In the genomic region with DNA sequence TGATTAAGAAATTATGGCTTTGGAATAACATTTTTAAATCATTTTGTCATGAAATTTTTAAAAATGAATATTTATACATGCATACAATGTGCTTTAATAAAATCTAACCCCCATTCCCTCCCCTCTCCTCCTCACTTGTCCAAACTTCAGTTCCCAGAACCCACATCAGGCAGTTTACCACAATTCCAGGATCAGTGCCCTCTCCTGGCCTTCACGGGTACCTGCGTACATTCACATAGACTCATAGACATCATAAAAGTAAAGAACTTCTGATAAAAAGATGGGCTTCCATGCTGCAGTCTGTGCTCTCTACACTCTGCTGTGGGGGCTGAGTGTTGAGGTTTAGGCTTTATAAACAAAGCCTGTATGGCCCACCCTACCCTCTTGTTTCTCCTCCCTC, we compare ENCODE assay signal across 14 mouse cellular contexts. TPM values are rescaled to one million over a fixed set of nuclear protein-coding genes. Genes with fewer than 3 reads are reported as not detected.
DNase-seq lines count a peak whose midpoint lies in the region; ATAC-seq and TF ChIP-seq lines count a peak whose summit lies in the region.
"Had no signal": no experiment of that assay in that cellular context is flagged by ENCODE, and none has a peak within 500 bp of the region (broad histone marks: within the 10 kb centered on the region; RNA-seq: fewer than 3 reads in every experiment).

No protein-coding gene starts in this region.

- H3K4me2 ChIP-seq in forebrain, embryonic 14.5 days (ENCODE audit: low read length): no peak overlapping the region
- H3K4me2 ChIP-seq in forebrain, embryonic 16.5 days (ENCODE audit: low read length): no peak overlapping the region
- H3K4me2 ChIP-seq in liver, embryonic 14.5 days (ENCODE audit: low read depth): no peak overlapping the region
- H3K4me2 ChIP-seq in liver, embryonic 12.5 days: no peak overlapping the region
- H3K4me2 ChIP-seq: liver, embryonic 13.5 days; midbrain, embryonic 12.5 days; neural tube, embryonic 12.5 days had no signal

- H3K27me3 ChIP-seq in forebrain, embryonic 14.5 days (replicated peaks; ENCODE audit: control insufficient read depth, insufficient read depth, low read length): no peaks in the 10 kb centered on the region
- H3K27me3 ChIP-seq in forebrain, embryonic 16.5 days (replicated peaks; ENCODE audit: control insufficient read depth, insufficient read depth, low read length): no peaks in the 10 kb centered on the region
- no peaks in the 10 kb centered on the region for H3K27me3 ChIP-seq in liver, embryonic 14.5 days (ENCODE audit: control insufficient read depth, insufficient read depth, low read length)
- no peaks in the 10 kb centered on the region for H3K27me3 ChIP-seq in liver, embryonic 12.5 days (replicated peaks)
- no peaks in the 10 kb centered on the region for H3K27me3 ChIP-seq in E14TG2a.4 (ENCODE audit: insufficient read depth, low read length)
- H3K27me3 ChIP-seq: liver, embryonic 13.5 days; midbrain, embryonic 12.5 days; neural tube, embryonic 12.5 days had no signal

- H3K9me3 ChIP-seq in forebrain, embryonic 14.5 days (replicated peaks; ENCODE audit: control insufficient read depth, low read length): no peaks in the 10 kb centered on the region
- no peaks in the 10 kb centered on the region for H3K9me3 ChIP-seq in forebrain, embryonic 16.5 days (ENCODE audit: control insufficient read depth, low read length)
- H3K9me3 ChIP-seq in liver, embryonic 14.5 days (ENCODE audit: control insufficient read depth, low read length): no peaks in the 10 kb centered on the region
- no peaks in the 10 kb centered on the region for H3K9me3 ChIP-seq in liver, embryonic 12.5 days (replicated peaks)
- no peaks in the 10 kb centered on the region for H3K9me3 ChIP-seq in E14TG2a.4 (ENCODE audit: low read length)
- H3K9me3 ChIP-seq: heart, embryonic 10.5 days; liver, embryonic 13.5 days; midbrain, embryonic 12.5 days; neural tube, embryonic 12.5 days had no signal

- H3K4me1 ChIP-seq in forebrain, embryonic 14.5 days (ENCODE audit: control insufficient read depth, insufficient read depth, low read length): no peaks in the 10 kb centered on the region; the same call in 1 of the 2 replicates
- H3K4me1 ChIP-seq in forebrain, embryonic 16.5 days (replicated peaks; ENCODE audit: control insufficient read depth, insufficient read depth, low read length): no peaks in the 10 kb centered on the region
- H3K4me1 ChIP-seq in liver, embryonic 14.5 days (replicated peaks; ENCODE audit: control insufficient read depth in 2 of 2, insufficient read depth in 2 of 2, low read length in 1 of 2): no peaks in the 10 kb centered on the region
- 0 out of 2 replicates have a peak, but pooled peaks cover 2% of the 10 kb centered on the region for H3K4me1 ChIP-seq in liver, embryonic 12.5 days
- H3K4me1 ChIP-seq in E14TG2a.4 (replicated peaks; ENCODE audit: low read depth, low read length): peaks cover 49% of the 10 kb centered on the region
- H3K4me1 ChIP-seq: heart, embryonic 10.5 days; liver, embryonic 13.5 days; midbrain, embryonic 12.5 days; neural tube, embryonic 12.5 days had no signal

- peaks cover 23% of the 10 kb centered on the region for H3K36me3 ChIP-seq in forebrain, embryonic 14.5 days (ENCODE audit: control insufficient read depth, insufficient read depth, low read length)
- no peaks in the 10 kb centered on the region for H3K36me3 ChIP-seq in forebrain, embryonic 16.5 days (ENCODE audit: control insufficient read depth, insufficient read depth)
- H3K36me3 ChIP-seq in liver, embryonic 14.5 days (replicated peaks; ENCODE audit: control insufficient read depth, insufficient read depth, low read depth): peaks cover 32% of the 10 kb centered on the region
- peaks cover 91% of the 10 kb centered on the region for H3K36me3 ChIP-seq in liver, embryonic 12.5 days
- H3K36me3 ChIP-seq in E14TG2a.4 (ENCODE audit: insufficient read depth, low read length): peaks cover 76% of the 10 kb centered on the region

- peak; percentile 47; the same call in 1 of the 2 replicates for TF ChIP-seq CTCF in liver, embryonic 14.5 days (IDR thresholded peaks at IDR 0.05; ENCODE audit: low read depth)
- peak; percentile 25 for TF ChIP-seq CTCF in E14TG2a.4 (conservative IDR thresholded peaks at IDR 0.05; ENCODE audit: low read length)

- TF ChIP-seq EP300 in liver, embryonic 14.5 days (IDR thresholded peaks at IDR 0.05; ENCODE audit: low read depth): no peak

- H3K27ac ChIP-seq in forebrain, embryonic 14.5 days (ENCODE audit: low read depth, low read length): no peak overlapping the region
- H3K27ac ChIP-seq in forebrain, embryonic 16.5 days (ENCODE audit: low read length): no peak overlapping the region
- no peak overlapping the region for H3K27ac ChIP-seq in liver, embryonic 14.5 days
- no peak overlapping the region for H3K27ac ChIP-seq in liver, embryonic 12.5 days
- H3K27ac ChIP-seq: heart, embryonic 10.5 days; liver, embryonic 13.5 days; midbrain, embryonic 12.5 days; neural tube, embryonic 12.5 days had no signal

- no peak overlapping the region for H3K4me3 ChIP-seq in forebrain, embryonic 14.5 days (ENCODE audit: low read depth, low read length)
- H3K4me3 ChIP-seq in forebrain, embryonic 16.5 days (replicated peaks; ENCODE audit: low read length): no peak overlapping the region
- H3K4me3 ChIP-seq in liver, embryonic 14.5 days (ENCODE audit: insufficient read depth in 1 of 2, low read depth in 2 of 2, low read length in 2 of 2): no peak overlapping the region
- H3K4me3 ChIP-seq in liver, embryonic 12.5 days: no peak overlapping the region
- no peak overlapping the region for H3K4me3 ChIP-seq in E14TG2a.4 (replicated peaks; ENCODE audit: low read length)
- H3K4me3 ChIP-seq: heart, embryonic 10.5 days; liver, embryonic 13.5 days; midbrain, embryonic 12.5 days; neural tube, embryonic 12.5 days had no signal

- no peak for ATAC-seq in forebrain, embryonic 14.5 days
- no peak for ATAC-seq in forebrain, embryonic 16.5 days
- ATAC-seq in liver, embryonic 14.5 days (ENCODE audit: insufficient read depth): no peak
- ATAC-seq in liver, embryonic 12.5 days: no peak; the same call in 1 of the 2 replicates
- ATAC-seq in erythroblast, adult 5-6 weeks (replicated peaks; ENCODE audit: low FRiP score, poor library complexity, severe bottlenecking): peak; percentile 53; the same call in 1 of the 2 replicates

- peak; percentile 16 for DNase-seq in forebrain, embryonic 14.5 days (ENCODE audit: low spot score)
- DNase-seq in liver, embryonic 14.5 days (ENCODE audit: low read depth in 3 of 3, low spot score in 3 of 3): no peak
- no peak for DNase-seq in urinary bladder, postnatal 25 days (ENCODE audit: low spot score)
- DNase-seq in left cerebral cortex, adult 18-20 months (ENCODE audit: low spot score in 2 of 2): no peak
- DNase-seq: cerebellum, adult 8-10 months; liver, embryonic 13.5 days; right cerebral cortex, postnatal 25 days had no signal

- WGBS in forebrain, embryonic 14.5 days: 81% methylated on average over 2 of the region's 2 CpGs
- WGBS in forebrain, embryonic 16.5 days: 78% methylated on average over 2 of the region's 2 CpGs
- 78% methylated on average over 2 of the region's 2 CpGs for WGBS in liver, embryonic 14.5 days (ENCODE audit: insufficient replicate concordance)
- 79% methylated on average over 2 of the region's 2 CpGs for WGBS in liver, embryonic 12.5 days (ENCODE audit: insufficient replicate concordance)

- H3K9ac ChIP-seq in forebrain, embryonic 14.5 days (ENCODE audit: low read length): no peak overlapping the region
- H3K9ac ChIP-seq in forebrain, embryonic 16.5 days (replicated peaks; ENCODE audit: low read depth, low read length): no peak overlapping the region
- H3K9ac ChIP-seq in liver, embryonic 14.5 days (replicated peaks): no peak overlapping the region
- H3K9ac ChIP-seq in liver, embryonic 12.5 days: no peak overlapping the region
- H3K9ac ChIP-seq: liver, embryonic 13.5 days; midbrain, embryonic 12.5 days; neural tube, embryonic 12.5 days had no signal

RNA-seq across cellular contexts. Expression of a gene that starts 17.1 kb away (rescaled TPM):
- polyA plus RNA-seq in forebrain, embryonic 14.5 days (2014; fragmentation: Nextera tagmentation; extraction: Ambion mirVana): 16.3 and 19.6 TPM in 2 replicates
- 8.8 and 15.1 TPM in 2 replicates for polyA plus RNA-seq in forebrain, embryonic 16.5 days (2015; fragmentation: Nextera tagmentation; extraction: Ambion mirVana)
- 4.6 and 8.9 TPM in 2 replicates for polyA plus RNA-seq in liver, embryonic 14.5 days (2012; rRNA removed)
- 16.5 and 16.6 TPM in 2 replicates for polyA plus RNA-seq in liver, embryonic 14.5 days (2014; fragmentation: Nextera tagmentation; extraction: Ambion mirVana)
- 20.7 and 22.2 TPM in 2 replicates for polyA plus RNA-seq in liver, embryonic 12.5 days (2016; fragmentation: Nextera tagmentation; extraction: Ambion mirVana)
- total RNA-seq in erythroblast, adult 5-6 weeks (2015; ENCODE audit: low replicate concordance): 6.5 and 19.4 TPM in 2 replicates
- total RNA-seq in erythroblast, adult 5-6 weeks (2017; ENCODE audit: low replicate concordance): 30.5 and 31.9 TPM in 2 replicates
- total RNA-seq in left cerebral cortex, adult 18-20 months (2021): 1 to 10 TPM; 2.6 TPM

RNA-seq across cellular contexts. Expression of a gene that starts 48.1 kb away (rescaled TPM):
- polyA plus RNA-seq in forebrain, embryonic 14.5 days (2014; fragmentation: Nextera tagmentation; extraction: Ambion mirVana): 6.7 and 9.4 TPM in 2 replicates
- 9.5 and 12.6 TPM in 2 replicates for polyA plus RNA-seq in forebrain, embryonic 16.5 days (2015; fragmentation: Nextera tagmentation; extraction: Ambion mirVana)
- 3.3 and 4.0 TPM in 2 replicates for polyA plus RNA-seq in liver, embryonic 14.5 days (2012; rRNA removed)
- polyA plus RNA-seq in liver, embryonic 14.5 days (2014; fragmentation: Nextera tagmentation; extraction: Ambion mirVana): 9.0 and 9.5 TPM in 2 replicates
- 11.7 and 13.1 TPM in 2 replicates for polyA plus RNA-seq in liver, embryonic 12.5 days (2016; fragmentation: Nextera tagmentation; extraction: Ambion mirVana)
- 3.8 and 15.2 TPM in 2 replicates for total RNA-seq in erythroblast, adult 5-6 weeks (2015; ENCODE audit: low replicate concordance)
- total RNA-seq in erythroblast, adult 5-6 weeks (2017; ENCODE audit: low replicate concordance): 3.8 and 14.0 TPM in 2 replicates
- 1 to 10 TPM; 3.2 to 3.4 TPM for total RNA-seq in left cerebral cortex, adult 18-20 months (2021)

RNA-seq across cellular contexts. Expression of a gene that starts 48.1 kb away (rescaled TPM):
- 227 and 252 TPM in 2 replicates for polyA plus RNA-seq in forebrain, embryonic 14.5 days (2014; fragmentation: Nextera tagmentation; extraction: Ambion mirVana)
- polyA plus RNA-seq in forebrain, embryonic 16.5 days (2015; fragmentation: Nextera tagmentation; extraction: Ambion mirVana): 315 and 322 TPM in 2 replicates
- 21.0 and 33.2 TPM in 2 replicates for polyA plus RNA-seq in liver, embryonic 14.5 days (2012; rRNA removed)
- polyA plus RNA-seq in liver, embryonic 14.5 days (2014; fragmentation: Nextera tagmentation; extraction: Ambion mirVana): 50.4 and 60.3 TPM in 2 replicates
- polyA plus RNA-seq in liver, embryonic 12.5 days (2016; fragmentation: Nextera tagmentation; extraction: Ambion mirVana): 94.0 and 94.6 TPM in 2 replicates
- total RNA-seq in erythroblast, adult 5-6 weeks (2015; ENCODE audit: low replicate concordance): 18.4 and 31.5 TPM in 2 replicates
- total RNA-seq in erythroblast, adult 5-6 weeks (2017; ENCODE audit: low replicate concordance): 39.3 and 41.9 TPM in 2 replicates
- total RNA-seq in left cerebral cortex, adult 18-20 months (2021): 10 to 100 TPM; 12.7 to 13.2 TPM
